In genomic region chr8:120424829-120425198, GRCm38 (mm10) we compare ENCODE assay signal across 9 mouse cellular contexts.
DNase-seq lines count a peak whose midpoint lies in the region; ATAC-seq and TF ChIP-seq lines count a peak whose summit lies in the region.
"Had no signal": no experiment of that assay in that cellular context is flagged by ENCODE, and none has a peak within 500 bp of the region (broad histone marks: within the 10 kb centered on the region; RNA-seq: fewer than 3 reads in every experiment).

No protein-coding gene starts in this region.

- H3K4me2 ChIP-seq in heart, embryonic 11.5 days: peak overlapping the region; percentile 31
- no peak overlapping the region for H3K4me2 ChIP-seq in lung, embryonic 16.5 days (ENCODE audit: low read depth, low read length)
- peak overlapping the region; percentile 17; the same call in 1 of the 2 replicates for H3K4me2 ChIP-seq in limb, embryonic 15.5 days
- H3K4me2 ChIP-seq in stomach, postnatal 0 days (replicated peaks; ENCODE audit: low read depth): no peak overlapping the region
- H3K4me2 ChIP-seq: liver, embryonic 15.5 days had no signal

- no peaks in the 10 kb centered on the region for H3K36me3 ChIP-seq in heart, embryonic 11.5 days (ENCODE audit: control insufficient read depth, insufficient read depth, low read length)
- H3K36me3 ChIP-seq in lung, embryonic 16.5 days (ENCODE audit: control insufficient read depth, insufficient read depth, low read length): no peaks in the 10 kb centered on the region
- H3K36me3 ChIP-seq in limb, embryonic 15.5 days: no peaks in the 10 kb centered on the region
- no peaks in the 10 kb centered on the region for H3K36me3 ChIP-seq in stomach, postnatal 0 days (ENCODE audit: control insufficient read depth, insufficient read depth, low read length)
- H3K36me3 ChIP-seq: liver, embryonic 15.5 days had no signal

- no peak for TF ChIP-seq EP300 in stomach, postnatal 0 days (optimal IDR thresholded peaks at IDR 0.05)

- peak overlapping the region; percentile 83 for H3K27ac ChIP-seq in heart, embryonic 11.5 days (ENCODE audit: low read depth, low read length)
- H3K27ac ChIP-seq in lung, embryonic 16.5 days (ENCODE audit: low read length): peak overlapping the region; percentile 91
- peak overlapping the region; percentile 81 for H3K27ac ChIP-seq in limb, embryonic 15.5 days
- peak overlapping the region; percentile 61; the same call in 1 of the 2 replicates for H3K27ac ChIP-seq in stomach, postnatal 0 days (replicated peaks)
- H3K27ac ChIP-seq: liver, embryonic 15.5 days had no signal

- H3K27me3 ChIP-seq in heart, embryonic 11.5 days (ENCODE audit: control insufficient read depth, insufficient read depth, low read length): no peaks in the 10 kb centered on the region
- H3K27me3 ChIP-seq in lung, embryonic 16.5 days (ENCODE audit: control insufficient read depth, insufficient read depth, low read depth, low read length): no peaks in the 10 kb centered on the region
- no peaks in the 10 kb centered on the region for H3K27me3 ChIP-seq in limb, embryonic 15.5 days
- H3K27me3 ChIP-seq in stomach, postnatal 0 days (ENCODE audit: control insufficient read depth, insufficient read depth, low read length): no peaks in the 10 kb centered on the region

- H3K4me3 ChIP-seq in heart, embryonic 11.5 days (ENCODE audit: low read depth, low read length): no peak overlapping the region
- no peak overlapping the region for H3K4me3 ChIP-seq in lung, embryonic 16.5 days (ENCODE audit: low read length)
- H3K4me3 ChIP-seq in lung, adult 2 months (replicated peaks; ENCODE audit: extremely low read depth, low read depth, low read length): no peak overlapping the region
- H3K4me3 ChIP-seq in limb, embryonic 15.5 days: no peak overlapping the region
- no peak overlapping the region for H3K4me3 ChIP-seq in stomach, postnatal 0 days (ENCODE audit: low read depth, low read length)
- H3K4me3 ChIP-seq: liver, embryonic 15.5 days had no signal

- intact Hi-C loops in heart, postnatal 25 days (cut with DNase I): no loop called here

- no peak for TF ChIP-seq POLR2A in lung, adult 2 months (IDR thresholded peaks at IDR 0.05; ENCODE audit: borderline replicate concordance, extremely low read depth, low read depth, low read length)

- no peak for TF ChIP-seq CTCF in lung, adult 2 months (IDR thresholded peaks at IDR 0.05; ENCODE audit: insufficient read depth, low read length)
- TF ChIP-seq CTCF in stomach, postnatal 0 days (IDR thresholded peaks at IDR 0.05; ENCODE audit: low read depth): no peak

- peaks cover 73% of the 10 kb centered on the region for H3K4me1 ChIP-seq in heart, embryonic 11.5 days (ENCODE audit: control insufficient read depth, insufficient read depth, low read length)
- peaks cover 56% of the 10 kb centered on the region for H3K4me1 ChIP-seq in lung, embryonic 16.5 days (replicated peaks; ENCODE audit: control insufficient read depth, insufficient read depth, low read length)
- H3K4me1 ChIP-seq in lung, adult 2 months (ENCODE audit: control insufficient read depth, insufficient read depth, low read length): peaks cover 11% of the 10 kb centered on the region
- H3K4me1 ChIP-seq in limb, embryonic 15.5 days: peaks cover 79% of the 10 kb centered on the region
- H3K4me1 ChIP-seq in stomach, postnatal 0 days (replicated peaks; ENCODE audit: control insufficient read depth, insufficient read depth): peaks cover 11% of the 10 kb centered on the region; the same call in 1 of the 2 replicates

- H3K9me3 ChIP-seq in heart, embryonic 11.5 days (replicated peaks; ENCODE audit: control insufficient read depth, low read length): no peaks in the 10 kb centered on the region
- no peaks in the 10 kb centered on the region for H3K9me3 ChIP-seq in lung, embryonic 16.5 days (ENCODE audit: control insufficient read depth, low read length)
- no peaks in the 10 kb centered on the region for H3K9me3 ChIP-seq in limb, embryonic 15.5 days
- H3K9me3 ChIP-seq in stomach, postnatal 0 days (ENCODE audit: control insufficient read depth, low read length): no peaks in the 10 kb centered on the region
- H3K9me3 ChIP-seq: liver, embryonic 15.5 days had no signal

- 52% methylated on average over 4 of the region's 4 CpGs for WGBS in heart, embryonic 11.5 days (ENCODE audit: insufficient replicate concordance)
- 30% methylated on average over 4 of the region's 4 CpGs for WGBS in lung, embryonic 16.5 days
- WGBS in lung, adult 2 months: 68% methylated on average over 4 of the region's 4 CpGs
- WGBS in limb, embryonic 15.5 days: 30% methylated on average over 4 of the region's 4 CpGs
- 47% methylated on average over 4 of the region's 4 CpGs for WGBS in stomach, postnatal 0 days

- no peak for DNase-seq in heart, postnatal 25 days (ENCODE audit: low spot score)
- no peak for DNase-seq in lung, adult 2 months
- DNase-seq in stomach, postnatal 0 days (ENCODE audit: low spot score): no peak
- DNase-seq in layer of hippocampus, postnatal 25 days (ENCODE audit: extremely low spot score in 1 of 2, low spot score in 1 of 2): no peak
- DNase-seq in testis, postnatal 10 days (ENCODE audit: low spot score): no peak

- no peak for ATAC-seq in heart, embryonic 11.5 days (replicated peaks; ENCODE audit: insufficient number of reproducible peaks, low FRiP score, low TSS enrichment)
- ATAC-seq in lung, embryonic 16.5 days (ENCODE audit: low read depth): no peak
- ATAC-seq in limb, embryonic 15.5 days (ENCODE audit: insufficient number of reproducible peaks, low FRiP score, low TSS enrichment, low read depth): no peak
- ATAC-seq in stomach, postnatal 0 days (ENCODE audit: low FRiP score, low TSS enrichment): no peak

- peak overlapping the region; percentile 46; the same call in 1 of the 2 replicates for H3K9ac ChIP-seq in heart, embryonic 11.5 days (ENCODE audit: low read depth, low read length)
- H3K9ac ChIP-seq in lung, embryonic 16.5 days (ENCODE audit: low read length): peak overlapping the region; percentile 16; the same call in 1 of the 2 replicates
- no peak overlapping the region for H3K9ac ChIP-seq in limb, embryonic 15.5 days
- no peak overlapping the region for H3K9ac ChIP-seq in stomach, postnatal 0 days (ENCODE audit: low read length)
- H3K9ac ChIP-seq: liver, embryonic 15.5 days had no signal

Comparison
In these comparisons a context has a peak if more than half of its experiments do, and no peak if none do; other contexts are left out.
1. H3K4me2 ChIP-seq: peak in heart, embryonic 11.5 days (single experiment) and limb, embryonic 15.5 days (single experiment); none in lung, embryonic 16.5 days (single experiment) and stomach, postnatal 0 days (single experiment).
2. H3K9ac ChIP-seq: peak in heart, embryonic 11.5 days (single experiment) and lung, embryonic 16.5 days (single experiment); none in limb, embryonic 15.5 days (single experiment) and stomach, postnatal 0 days (single experiment).
3. Peak in every context shown above with its lines, with median percentiles within 50 percentile points of each other: H3K27ac ChIP-seq.